Mouse (Mus musculus) spleen, adult 2 months (tissue): ENCODE data around the gene Rsrc1. TPM values are rescaled to one million over a fixed set of nuclear protein-coding genes. Genes with fewer than 3 reads are reported as not detected.
A peak's percentile ranks its signal among the peaks of the same experiment; 100 is the strongest.

Source experiments
- DNase-seq, 2 experiments: peaks; one replicate each; pipeline versions ENCODE4 v3.0.0 to v3.0.0-alpha.2; 2012 to 2021; ENCODE audit warnings: low spot score in 2 of 2, low read depth in 1 of 2
- H3K27ac ChIP-seq: fragments of 200-500 bp; 2 replicates; pipeline ENCODE4 v1.5.1; 2012; ENCODE audit warnings: low read length, inconsistent platforms; ENCODE audit not compliant: insufficient read depth
- H3K27me3 ChIP-seq: fragments of 200-500 bp; 2 replicates; pipeline ENCODE4 v1.6.1; 2012; ENCODE audit warnings: mild to moderate bottlenecking, moderate library complexity, low read length, inconsistent platforms; ENCODE audit not compliant: control insufficient read depth, insufficient read depth
- H3K36me3 ChIP-seq: fragments of 200-500 bp; 2 replicates; pipeline ENCODE4 v1.6.1; 2012; ENCODE audit warnings: mild to moderate bottlenecking, low read length, inconsistent platforms; ENCODE audit not compliant: control insufficient read depth, insufficient read depth
- H3K4me1 ChIP-seq: fragments of 200-500 bp; 2 replicates; pipeline ENCODE4 v1.6.1; 2011; ENCODE audit warnings: inconsistent platforms; ENCODE audit not compliant: control insufficient read depth, insufficient read depth, insufficient read length
- H3K4me3 ChIP-seq: fragments of 200-500 bp; 2 replicates; pipeline ENCODE4 v1.5.1; 2011; ENCODE audit warnings: mild to moderate bottlenecking, inconsistent platforms; ENCODE audit not compliant: insufficient read depth, insufficient read length; ENCODE audit errors: extremely low read depth
- CTCF ChIP-seq: fragments of 200-500 bp; IDR thresholded peaks from 2 replicates; pipeline ENCODE4 v1.5.1; 2011; ENCODE audit warnings: mild to moderate bottlenecking, inconsistent platforms; ENCODE audit not compliant: insufficient read depth, insufficient read length, insufficient replicate concordance; ENCODE audit errors: extremely low read depth
- POLR2A ChIP-seq: fragments of 200-500 bp; IDR thresholded peaks from 2 replicates; pipeline ENCODE4 v1.6.1; 2011; ENCODE audit warnings: low read depth, low read length, inconsistent platforms
- whole genome bisulfite sequencing: fragments of 180-500 bp; shearing (Covaris S2); methylation state at CpG from one replicate; pipeline ENCODE4 v1.1.7; 2018; 5-methylcytosine and 5-hydroxymethylcytosine counted together
- polyA plus RNA-seq: library from polyadenylated mRNA; depleted of rRNA; stranded (reverse); fragments of >200 nt; gene quantifications from 2 replicates; pipeline ENCODE4 v1.2.3, GENCODE M21; 2012

Gene Rsrc1
- polyA plus RNA-seq, 1 experiment = 2.1 TPM

- Histone ChIP-seq H3K4me3 (no peak overlapping the region), H3K4me1 (peaks cover 9% of the 10 kb centered on the region), H3K27me3 (peaks cover 39% of the 10 kb centered on the region), H3K27ac (no peak overlapping the region), H3K36me3 (no peaks in the 10 kb centered on the region)
- no peak for DNase-seq
- 7% methylated on average over 45 of the region's 45 CpGs for WGBS
- no peak for TF ChIP-seq CTCF
- TF ChIP-seq POLR2A = no peak
Observed at GRCm38 (mm10) chr3:66978457-66979381, 2.5 kb upstream of the Rsrc1 start.

DNA sequence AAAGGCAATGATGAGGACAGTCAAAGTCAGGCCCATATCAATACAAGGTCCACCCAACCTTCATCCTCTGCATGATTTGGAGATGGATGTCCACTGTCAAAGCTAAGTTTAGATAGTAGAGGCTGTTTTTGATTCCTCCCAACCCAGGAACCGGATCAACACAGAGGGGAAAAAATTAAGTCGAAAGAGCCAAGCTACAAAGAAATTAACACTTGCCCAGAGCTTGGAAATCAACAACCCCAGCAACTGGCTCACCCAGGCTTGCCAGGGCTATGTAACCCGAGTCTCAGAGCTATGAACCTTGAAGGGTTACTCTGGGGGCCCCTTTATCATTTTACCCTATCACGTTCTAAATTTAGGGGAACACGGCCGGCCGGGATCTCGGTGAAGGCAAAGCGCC lies 1.7 kb upstream of the Rsrc1 start:
- H3K4me1 ChIP-seq = peaks cover 8% of the 10 kb centered on the region
- no peak for DNase-seq
- no peak overlapping the region for H3K27ac ChIP-seq
- TF ChIP-seq POLR2A (no peak), CTCF (no peak)
- H3K4me3 ChIP-seq = no peak overlapping the region
- 12% methylated on average over 9 of the region's 9 CpGs for WGBS
- no peaks in the 10 kb centered on the region for H3K36me3 ChIP-seq
- peaks cover 41% of the 10 kb centered on the region for H3K27me3 ChIP-seq

GRCm38 (mm10) chr3:66980111-66980975 lies 847 bp upstream of the Rsrc1 start:
- peaks cover 39% of the 10 kb centered on the region for H3K27me3 ChIP-seq
- 8% methylated on average over 29 of the region's 29 CpGs for whole genome bisulfite sequencing

GRCm38 (mm10) chr3:66981706-66982105 lies 516 bp downstream of the Rsrc1 start, which contains the start of gene Shox2:
Gene Shox2, minus strand, starts transcription at chr3:66981771.
- Histone ChIP-seq H3K27ac (no peak within 1 kb of the TSS), H3K36me3 (no peaks in the 10 kb centered on the region), H3K4me1 (peaks cover 8% of the 10 kb centered on the region), H3K27me3 (peaks cover 38% of the 10 kb centered on the region), H3K4me3 (peak within 1 kb of the TSS; percentile 55)
- no peak for DNase-seq
- TF ChIP-seq CTCF = no peak
- TF ChIP-seq POLR2A = no peak
- under 1% methylated on average over 15 of the region's 15 CpGs for WGBS

More at GRCm38 (mm10) chr3:66980111-66980975, 847 bp upstream of the Rsrc1 start:
- TF ChIP-seq POLR2A (no peak), CTCF (no peak)
- Histone ChIP-seq H3K4me1 (peaks cover 8% of the 10 kb centered on the region), H3K36me3 (no peaks in the 10 kb centered on the region), H3K27ac (no peak overlapping the region), H3K4me3 (peak overlapping the region; percentile 55; the same call in 1 of the 2 replicates)
- no peak for DNase-seq

DNA sequence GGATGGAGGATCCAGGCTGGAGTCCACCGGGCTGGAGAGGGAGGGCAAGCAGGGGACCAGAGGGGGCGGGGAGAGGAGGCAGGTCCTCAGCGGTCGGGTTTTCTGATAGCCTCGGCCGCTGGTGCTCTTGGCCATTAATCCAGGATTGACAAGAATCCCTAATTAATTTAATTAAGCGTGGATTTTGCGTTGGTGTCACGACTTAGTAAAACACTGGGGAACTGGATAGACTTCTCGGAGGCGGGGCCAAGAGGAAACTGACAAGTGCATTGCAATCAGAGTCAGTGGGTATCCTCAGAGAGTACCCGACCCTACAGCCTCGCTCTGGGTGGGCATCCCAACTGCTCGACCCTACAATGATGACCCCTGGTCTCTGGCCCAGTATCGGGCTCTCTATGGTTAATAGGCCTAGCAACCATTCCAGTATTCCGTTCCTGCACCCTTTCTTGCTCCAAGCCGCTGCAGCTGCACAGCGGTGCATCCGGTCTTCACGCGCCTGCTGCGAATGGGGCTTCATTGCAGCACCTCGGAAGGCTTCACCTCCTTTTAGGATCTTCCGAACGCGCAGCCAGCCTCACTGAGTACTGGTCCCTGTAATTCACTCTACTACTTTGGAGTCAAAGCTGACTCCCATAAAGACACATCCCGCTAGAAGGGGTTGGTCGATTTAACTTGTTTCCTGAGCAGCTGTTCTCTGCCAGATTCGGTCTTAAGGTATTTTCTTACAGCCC lies 1.2 kb downstream of the Rsrc1 start:
- H3K4me1 ChIP-seq = peaks cover 8% of the 10 kb centered on the region
- peaks cover 34% of the 10 kb centered on the region for H3K27me3 ChIP-seq
- no peak overlapping the region for H3K27ac ChIP-seq
- TF ChIP-seq POLR2A (no peak), CTCF (no peak)
- H3K36me3 ChIP-seq = no peaks in the 10 kb centered on the region
- peak overlapping the region; percentile 36; the same call in 1 of the 2 replicates for H3K4me3 ChIP-seq
- peak in 1 of 2 experiments; percentile 12 for DNase-seq
- 3% methylated on average over 29 of the region's 29 CpGs for WGBS

- DNase-seq = no peak
- H3K27me3 ChIP-seq = peaks cover 31% of the 10 kb centered on the region
Observed at GRCm38 (mm10) chr3:66983481-66983880, 2.3 kb downstream of the Rsrc1 start.

More at GRCm38 (mm10) chr3:66983481-66983880, 2.3 kb downstream of the Rsrc1 start:
- no peak for TF ChIP-seq CTCF
- no peak for TF ChIP-seq POLR2A
- H3K4me1 ChIP-seq = peaks cover 8% of the 10 kb centered on the region
- 21% methylated on average over 3 of the region's 3 CpGs for WGBS
- H3K36me3 ChIP-seq = no peaks in the 10 kb centered on the region
- H3K4me3 ChIP-seq = no peak overlapping the region
- no peak overlapping the region for H3K27ac ChIP-seq
